Mouse (Mus musculus) layer of hippocampus, postnatal 25 days (tissue): ENCODE measurements at regions not wholly inside any gene's neighbourhood (a gene's known extent, or its start where the extent isn't known, plus 50 kb on each side); places are given as distances from the start of the nearest gene placed in this dataset.

Source experiments
- DNase-seq, 2 experiments: peaks; one replicate each; pipeline ENCODE4 v3.0.0; 2022; ENCODE audit warnings: mixed read lengths in 2 of 2, low spot score in 1 of 2; ENCODE audit errors: extremely low spot score in 1 of 2

- no peak for DNase-seq
Observed at GRCm38 (mm10) chr1:194341758-194342157, 276.3 kb upstream of the Plxna2 start.

GRCm38 (mm10) chr1:194334752-194335719, 283.0 kb upstream of the Plxna2 start:
- peak in 1 of 2 experiments; percentile 23 for DNase-seq

- no peak for DNase-seq
Observed at GRCm38 (mm10) chr1:194332639-194333038, 285.4 kb upstream of the Plxna2 start.

GRCm38 (mm10) chr1:194330471-194330870, 287.5 kb upstream of the Plxna2 start:
- DNase-seq, result no peak

- DNase-seq, result no peak
Observed at GRCm38 (mm10) chr1:194320320-194321036, 297.5 kb upstream of the Plxna2 start.

- no peak for DNase-seq
Observed at GRCm38 (mm10) chr1:194318351-194318750, 299.7 kb upstream of the Plxna2 start.

- DNase-seq, result no peak
Observed at GRCm38 (mm10) chr1:194315593-194315992, 302.4 kb upstream of the Plxna2 start.

GRCm38 (mm10) chr1:194310373-194310772, 307.6 kb upstream of the Plxna2 start:
- peak in 1 of 2 experiments; percentile 9 for DNase-seq

GRCm38 (mm10) chr1:194308648-194309047, 309.4 kb upstream of the Plxna2 start:
- DNase-seq, result no peak

- DNase-seq, result no peak
Observed at GRCm38 (mm10) chr1:194303951-194304350, 314.1 kb upstream of the Plxna2 start.

GRCm38 (mm10) chr1:194302775-194303174, 315.2 kb upstream of the Plxna2 start:
- DNase-seq, result no peak

GRCm38 (mm10) chr1:194281941-194282340, 336.1 kb upstream of the Plxna2 start:
- DNase-seq, result no peak

GRCm38 (mm10) chr1:194268028-194268427, 350.0 kb upstream of the Plxna2 start:
- no peak for DNase-seq

GRCm38 (mm10) chr1:194262374-194262773, 355.6 kb upstream of the Plxna2 start:
- DNase-seq, result no peak

GRCm38 (mm10) chr1:194259957-194260356, 358.1 kb upstream of the Plxna2 start:
- no peak for DNase-seq

- no peak for DNase-seq
Observed at GRCm38 (mm10) chr1:194244776-194245366, 373.1 kb upstream of the Plxna2 start.

GRCm38 (mm10) chr1:194241111-194241510, 376.9 kb upstream of the Plxna2 start:
- DNase-seq, result no peak

- DNase-seq, result no peak
Observed at GRCm38 (mm10) chr1:194231206-194231605, 386.8 kb upstream of the Plxna2 start.

GRCm38 (mm10) chr1:194226550-194227160, 391.4 kb upstream of the Plxna2 start:
- DNase-seq, result no peak

GRCm38 (mm10) chr1:194225786-194226185, 392.2 kb upstream of the Plxna2 start:
- DNase-seq, result no peak

GRCm38 (mm10) chr1:194224046-194224445, 394.0 kb upstream of the Plxna2 start:
- no peak for DNase-seq
